23 mouse cellular contexts compared by ENCODE assay signal in the genomic region with DNA sequence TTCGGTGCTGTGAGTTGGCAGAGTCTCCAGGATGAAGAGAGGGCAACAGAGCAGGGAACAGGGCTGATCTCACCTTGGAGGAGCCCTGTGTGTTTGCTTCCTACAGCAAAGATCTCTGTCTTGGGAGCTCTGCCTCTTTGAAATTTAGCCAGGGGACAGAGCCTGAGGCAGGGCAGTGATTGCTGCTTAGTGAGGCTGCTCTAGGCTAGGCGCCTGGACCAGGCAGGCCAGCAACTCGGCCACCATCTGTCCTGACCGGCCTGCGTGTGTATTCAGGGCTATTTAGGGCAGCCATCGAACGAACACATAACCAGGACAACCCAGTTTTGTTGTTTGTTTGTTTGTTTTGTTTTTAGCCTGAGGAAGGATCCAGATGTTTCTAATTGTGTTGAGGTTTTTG. TPM values are rescaled to one million over a fixed set of nuclear protein-coding genes. Genes with fewer than 3 reads are reported as not detected.
A peak's percentile ranks its signal among the peaks of the same experiment; 100 is the strongest.
DNase-seq lines count a peak whose midpoint lies in the region; ATAC-seq lines count a peak whose summit lies in the region.
"Had no signal": no experiment of that assay in that cellular context is flagged by ENCODE, and none has a peak within 500 bp of the region (broad histone marks: within the 10 kb centered on the region; RNA-seq: fewer than 3 reads in every experiment).

No protein-coding gene starts in this region.

- H3K4me3 ChIP-seq in heart, embryonic 13.5 days: no peak overlapping the region
- H3K4me3 ChIP-seq: embryonic facial prominence, embryonic 12.5 days; forebrain, embryonic 12.5 days; hindbrain, embryonic 13.5 days; limb, embryonic 13.5 days; liver, embryonic 13.5 days; midbrain, embryonic 12.5 days had no signal

- ATAC-seq in heart, embryonic 13.5 days (ENCODE audit: extremely low read depth, insufficient number of reproducible peaks, low FRiP score, low TSS enrichment): no peak
- no peak for ATAC-seq in erythroid progenitor cell, adult 5-6 weeks (replicated peaks; ENCODE audit: low FRiP score, poor library complexity, severe bottlenecking)
- ATAC-seq: Patski had no signal

- no peaks in the 10 kb centered on the region for H3K27me3 ChIP-seq in heart, embryonic 13.5 days (replicated peaks)
- H3K27me3 ChIP-seq: embryonic facial prominence, embryonic 12.5 days; forebrain, embryonic 12.5 days; hindbrain, embryonic 13.5 days; limb, embryonic 13.5 days; liver, embryonic 13.5 days; midbrain, embryonic 12.5 days had no signal

- no peak overlapping the region for H3K4me2 ChIP-seq in heart, embryonic 13.5 days
- H3K4me2 ChIP-seq: embryonic facial prominence, embryonic 12.5 days; forebrain, embryonic 12.5 days; hindbrain, embryonic 13.5 days; limb, embryonic 13.5 days; liver, embryonic 13.5 days; lung, embryonic 14.5 days; midbrain, embryonic 12.5 days had no signal

- H3K27ac ChIP-seq in heart, embryonic 13.5 days (replicated peaks): no peak overlapping the region
- H3K27ac ChIP-seq: embryonic facial prominence, embryonic 12.5 days; forebrain, embryonic 12.5 days; hindbrain, embryonic 13.5 days; limb, embryonic 13.5 days; liver, embryonic 13.5 days; midbrain, embryonic 12.5 days had no signal

- WGBS in heart, embryonic 13.5 days: 73% methylated on average over 7 of the region's 7 CpGs

- H3K9ac ChIP-seq in heart, embryonic 13.5 days: peak overlapping the region; percentile 40; the same call in 1 of the 2 replicates
- H3K9ac ChIP-seq: embryonic facial prominence, embryonic 12.5 days; forebrain, embryonic 12.5 days; hindbrain, embryonic 13.5 days; limb, embryonic 13.5 days; liver, embryonic 13.5 days; lung, embryonic 14.5 days; midbrain, embryonic 12.5 days had no signal

- DNase-seq in heart, adult 11 months: no peak
- DNase-seq in brain, adult 2 months (ENCODE audit: low read depth, low spot score): peak; percentile 74
- peak; percentile 64 to 69 for DNase-seq in cerebellum, adult 18-20 months
- peak; percentile 52 to 63 for DNase-seq in cerebellum, postnatal 14 days
- DNase-seq in frontal cortex, postnatal 10 days (ENCODE audit: low spot score in 2 of 2): no peak
- DNase-seq: gastrocnemius, postnatal 36 days; heart, postnatal 14 days; kidney, adult 18-20 months; kidney, postnatal 4 days; liver, embryonic 13.5 days; lung, embryonic 14.5 days; right cerebral cortex, postnatal 25 days; spleen, adult 18-20 months had no signal

- H3K9me3 ChIP-seq in heart, embryonic 13.5 days: no peaks in the 10 kb centered on the region
- H3K9me3 ChIP-seq: forebrain, embryonic 12.5 days; G1E; hindbrain, embryonic 13.5 days; limb, embryonic 13.5 days; liver, embryonic 13.5 days; midbrain, embryonic 12.5 days had no signal

- H3K36me3 ChIP-seq in heart, embryonic 13.5 days: no peaks in the 10 kb centered on the region
- H3K36me3 ChIP-seq: embryonic facial prominence, embryonic 12.5 days; forebrain, embryonic 12.5 days; G1E; hindbrain, embryonic 13.5 days; limb, embryonic 13.5 days; liver, embryonic 13.5 days; midbrain, embryonic 12.5 days had no signal

- H3K4me1 ChIP-seq in heart, embryonic 13.5 days: peaks cover 55% of the 10 kb centered on the region
- H3K4me1 ChIP-seq: liver, embryonic 13.5 days had no signal

RNA-seq across cellular contexts. Expression of a gene that starts 36.6 kb away (rescaled TPM):
- 5.4 and 6.1 TPM in 2 replicates for polyA plus RNA-seq in heart, embryonic 13.5 days (2015; fragmentation: Nextera tagmentation; extraction: Ambion mirVana)
- total RNA-seq in erythroid progenitor cell, adult 5-6 weeks (2015; ENCODE audit: low replicate concordance): not detected in 2 replicates
- not detected in 2 replicates for total RNA-seq in erythroid progenitor cell, adult 5-6 weeks (2017; ENCODE audit: low replicate concordance)
- total RNA-seq: megakaryocyte, adult 5-6 weeks had no signal
- polyA plus RNA-seq: G1E had no signal

Comparison
In these comparisons a context has a peak if more than half of its experiments do, and no peak if none do; other contexts are left out.
1. DNase-seq: peak in brain, adult 2 months (single experiment), cerebellum, adult 18-20 months (2 of 2) and cerebellum, postnatal 14 days (2 of 2); none in heart, adult 11 months (single experiment) and frontal cortex, postnatal 10 days (0 of 2).